Mouse (Mus musculus) left cerebral cortex, postnatal 25 days (tissue): Measurements from ENCODE around the gene Rfx8. TPM values are rescaled to one million over a fixed set of nuclear protein-coding genes. Genes with fewer than 3 reads are reported as not detected.

Experiments
- total RNA-seq, 2 experiments: library from RNA; stranded (reverse); gene quantifications; 2 replicates each; pipeline ENCODE4 v1.2.3; 2021

Rfx8 gene
- total RNA-seq, 2 experiments from 2014 or later: 0.16 TPM; not detected in 1

Other genes with a start within 250 kb of the Rfx8 start
- 10 to 100 TPM; 14.2 to 23.3 TPM for gene Tbc1d8, start 242.2 kb downstream of the Rfx8 start, total RNA-seq
- gene Cnot11, start 186.0 kb downstream of the Rfx8 start, total RNA-seq: 10 to 100 TPM; 24.4 to 24.6 TPM
- gene Rnf149, start 143.6 kb downstream of the Rfx8 start, total RNA-seq: 10 to 100 TPM; 28.3 to 28.5 TPM
- gene Creg2, start 69.5 kb downstream of the Rfx8 start, total RNA-seq: 10 to 100 TPM; 75.2 to 82.4 TPM
- not detected for gene Gm3646, start 84.3 kb upstream of the Rfx8 start, total RNA-seq
- 100 to 1,000 TPM; 115 to 131 TPM for gene Map4k4, start 179.9 kb upstream of the Rfx8 start, total RNA-seq